Mouse (Mus musculus): Measurements from ENCODE around the gene Nr1d1.

DNA sequence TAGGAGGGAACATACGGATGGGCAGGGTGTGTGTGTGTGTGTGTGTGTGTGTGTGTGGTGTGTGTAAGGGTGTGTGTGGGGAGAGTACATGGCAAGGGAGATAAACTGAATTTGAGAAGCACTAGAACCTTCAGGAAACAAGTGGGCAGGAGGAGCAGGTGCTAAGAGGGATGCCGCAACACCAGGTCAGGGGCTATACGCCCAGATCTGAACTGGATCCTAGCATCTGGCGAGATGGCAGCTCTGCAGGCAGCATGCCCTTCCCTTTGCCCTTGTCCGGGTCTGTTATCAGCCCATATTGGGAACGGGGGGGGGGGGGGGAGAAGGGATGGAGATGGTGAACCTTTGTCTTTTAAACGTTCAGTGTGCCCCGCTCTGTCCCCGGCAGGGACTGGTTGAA, 36.2 kb downstream of the Nr1d1 start:
- TF ChIP-seq GATA1 (IDR thresholded peaks at IDR 0.05; ENCODE audit: borderline replicate concordance, low read length) (no peak), FLI1 (IDR thresholded peaks at IDR 0.05; ENCODE audit: low read length) (no peak)
